Mouse (Mus musculus) heart, embryonic 11.5 days (tissue): ENCODE measurements at regions not wholly inside any gene's neighbourhood (a gene's known extent, or its start where the extent isn't known, plus 50 kb on each side); places are given as distances from the start of the nearest gene placed in this dataset.

Experiments
- ATAC-seq: fragments of 200-750 bp; cut with Nextera tagmentation; replicated peaks from 2 replicates; pipeline ENCODE4 v1.8.0; 2017; ENCODE audit warnings: moderate library complexity; ENCODE audit not compliant: insufficient number of reproducible peaks, low FRiP score, low TSS enrichment
- H3K27ac ChIP-seq: fragments of 300-500 bp; sonication (generic); 2 replicates; pipeline ENCODE4 v1.5.1; 2014; ENCODE audit warnings: mild to moderate bottlenecking, low read depth, low read length
- H3K27me3 ChIP-seq: fragments of 300-500 bp; sonication (generic); 2 replicates; pipeline ENCODE4 v1.6.1; 2014; ENCODE audit warnings: mild to moderate bottlenecking, low read length, mixed read lengths; ENCODE audit not compliant: control insufficient read depth, insufficient read depth
- H3K36me3 ChIP-seq: fragments of 300-500 bp; sonication (generic); 2 replicates; pipeline ENCODE4 v1.6.1; 2014; ENCODE audit warnings: mild to moderate bottlenecking, low read length, moderate library complexity, mixed read lengths; ENCODE audit not compliant: control insufficient read depth, insufficient read depth
- H3K4me1 ChIP-seq: fragments of 300-500 bp; sonication (generic); 2 replicates; pipeline ENCODE4 v1.6.1; 2014; ENCODE audit warnings: low read length; ENCODE audit not compliant: control insufficient read depth, insufficient read depth
- H3K4me2 ChIP-seq: fragments of 300-500 bp; sonication (generic); 2 replicates; pipeline ENCODE4 v1.6.1; 2014; ENCODE audit warnings: mild to moderate bottlenecking, moderate library complexity
- H3K4me3 ChIP-seq: fragments of 300-500 bp; sonication (generic); 2 replicates; pipeline ENCODE4 v1.5.1; 2014; ENCODE audit warnings: low read depth, low read length
- H3K9ac ChIP-seq: fragments of 300-500 bp; sonication (generic); 2 replicates; pipeline ENCODE4 v1.6.1; 2014; ENCODE audit warnings: mild to moderate bottlenecking, low read depth, low read length, moderate library complexity
- H3K9me3 ChIP-seq: fragments of 300-500 bp; sonication (generic); replicated peaks from 2 replicates; pipeline ENCODE4 v1.6.1; 2016; ENCODE audit warnings: low read length; ENCODE audit not compliant: control insufficient read depth
- WGBS: fragments of 180-500 bp; shearing (Covaris S2); extraction: QIAGEN DNeasy Blood & Tissue Kit; methylation state at CpG from one replicate; pipeline ENCODE4 v1.1.7; 2014; ENCODE audit not compliant: insufficient replicate concordance; 5-methylcytosine and 5-hydroxymethylcytosine counted together

DNA sequence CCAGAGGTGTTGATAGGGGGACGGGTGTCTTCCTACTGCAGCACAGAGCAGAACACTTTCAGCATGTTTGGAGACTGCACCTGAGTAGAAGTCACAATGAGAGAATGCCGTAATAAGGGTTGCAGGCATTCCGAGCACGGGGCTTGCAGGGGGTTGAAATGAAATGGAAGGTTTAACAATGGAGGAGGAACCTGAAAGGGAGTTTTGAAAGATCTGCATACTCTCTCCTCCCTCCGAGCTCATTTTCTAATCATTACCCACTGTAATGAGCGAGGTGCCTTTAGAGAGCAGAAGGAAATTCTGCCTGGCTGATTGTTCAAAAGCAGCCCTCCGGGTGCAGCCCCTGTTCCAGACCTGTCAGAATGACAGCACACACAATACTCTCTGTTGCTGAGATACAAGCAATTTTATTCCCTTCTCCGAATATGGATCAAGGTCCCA is 430.8 kb downstream of the Nsun3 start:
- H3K4me3 ChIP-seq, result no peak overlapping the region
- no peak for ATAC-seq
- H3K27me3 ChIP-seq, result no peaks in the 10 kb centered on the region
- H3K9ac ChIP-seq, result no peak overlapping the region
- H3K36me3 ChIP-seq, result no peaks in the 10 kb centered on the region
- WGBS, result 73% methylated on average over 8 of the region's 8 CpGs
- no peaks in the 10 kb centered on the region for H3K9me3 ChIP-seq
- no peaks in the 10 kb centered on the region for H3K4me1 ChIP-seq
- H3K27ac ChIP-seq, result no peak overlapping the region
- no peak overlapping the region for H3K4me2 ChIP-seq

- no peaks in the 10 kb centered on the region for H3K36me3 ChIP-seq
- H3K4me1 ChIP-seq, result no peaks in the 10 kb centered on the region
- ATAC-seq, result no peak
- 69% methylated on average over 5 of the region's 5 CpGs for WGBS
- no peak overlapping the region for H3K27ac ChIP-seq
- no peaks in the 10 kb centered on the region for H3K9me3 ChIP-seq
- no peaks in the 10 kb centered on the region for H3K27me3 ChIP-seq
- no peak overlapping the region for H3K9ac ChIP-seq
- no peak overlapping the region for H3K4me3 ChIP-seq
- H3K4me2 ChIP-seq, result no peak overlapping the region
Observed at GRCm38 (mm10) chr16:62327378-62328036, 459.1 kb downstream of the Nsun3 start.

DNA sequence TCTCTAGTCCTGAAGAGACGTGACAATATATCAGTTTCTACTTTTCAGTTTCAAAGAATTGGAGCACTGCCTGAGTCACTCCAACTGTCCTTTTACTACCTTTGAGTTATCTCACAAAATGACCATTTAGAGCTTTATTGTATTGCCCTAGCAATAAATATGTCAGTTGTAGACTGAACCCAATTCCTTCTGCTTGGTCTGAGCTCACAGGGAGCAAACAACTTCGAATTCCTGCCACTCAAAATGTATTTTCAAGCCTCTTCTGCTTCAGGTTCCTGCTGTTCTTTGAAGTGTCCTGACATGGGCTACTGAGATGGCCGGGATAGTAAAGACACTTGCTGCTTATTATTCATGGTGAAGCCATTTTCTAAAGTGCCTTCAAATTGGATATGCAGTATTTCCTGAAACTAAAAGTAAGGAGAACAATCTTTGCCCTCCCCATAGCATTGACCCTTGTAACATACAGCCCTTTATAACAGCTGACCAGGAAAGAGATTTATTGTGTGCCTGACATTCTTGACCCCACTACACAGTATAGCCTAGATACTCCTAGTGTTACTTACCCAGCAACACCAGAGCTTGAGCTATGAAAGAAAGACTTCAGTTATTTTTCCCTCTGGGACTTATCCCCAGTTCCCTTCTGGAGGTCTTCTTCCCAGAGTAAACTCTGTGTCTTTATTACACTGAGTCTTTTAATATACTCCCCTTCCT is 460.9 kb downstream of the Nsun3 start:
- H3K27me3 ChIP-seq, result no peaks in the 10 kb centered on the region
- H3K4me3 ChIP-seq, result no peak overlapping the region
- ATAC-seq, result no peak
- H3K4me2 ChIP-seq, result no peak overlapping the region
- H3K36me3 ChIP-seq, result no peaks in the 10 kb centered on the region
- H3K4me1 ChIP-seq, result no peaks in the 10 kb centered on the region
- no peak overlapping the region for H3K27ac ChIP-seq
- WGBS, result 62% methylated on average over 3 of the region's 3 CpGs
- H3K9ac ChIP-seq, result no peak overlapping the region
- no peaks in the 10 kb centered on the region for H3K9me3 ChIP-seq

DNA sequence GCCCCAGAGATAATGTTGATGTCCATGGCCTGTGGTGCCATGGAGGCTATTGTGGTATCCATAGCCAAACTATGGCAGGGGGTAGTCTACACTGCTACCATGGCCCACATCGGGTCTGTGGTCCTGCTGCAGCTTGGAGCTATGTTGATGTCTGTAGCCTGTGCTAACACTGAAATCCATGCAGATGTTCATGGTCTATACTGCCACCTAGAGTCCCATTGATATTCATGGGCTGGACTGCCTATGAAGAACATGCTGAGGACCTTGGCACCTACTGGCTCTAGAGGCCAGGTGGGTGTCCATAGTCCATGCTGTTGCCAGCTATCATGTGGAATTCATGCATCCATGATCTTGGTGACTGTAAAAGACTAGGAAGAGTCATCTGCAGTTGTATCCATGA is 463.8 kb downstream of the Nsun3 start:
- no peaks in the 10 kb centered on the region for H3K4me1 ChIP-seq
- no peaks in the 10 kb centered on the region for H3K9me3 ChIP-seq
- H3K36me3 ChIP-seq, result no peaks in the 10 kb centered on the region
- no peak overlapping the region for H3K9ac ChIP-seq
- H3K4me2 ChIP-seq, result no peak overlapping the region
- ATAC-seq, result 0 out of 2 replicates have a peak, but pooled peaks have one; percentile 18
- H3K4me3 ChIP-seq, result no peak overlapping the region
- H3K27me3 ChIP-seq, result no peaks in the 10 kb centered on the region
- 73% methylated on average over 1 of the region's 1 CpGs for WGBS
- H3K27ac ChIP-seq, result no peak overlapping the region

GRCm38 (mm10) chr16:62288948-62289347 is 497.7 kb downstream of the Nsun3 start:
- Histone ChIP-seq H3K27me3 (no peaks in the 10 kb centered on the region), H3K36me3 (no peaks in the 10 kb centered on the region), H3K4me2 (no peak overlapping the region), H3K4me3 (no peak overlapping the region), H3K9me3 (no peaks in the 10 kb centered on the region), H3K27ac (no peak overlapping the region), H3K4me1 (no peaks in the 10 kb centered on the region), H3K9ac (no peak overlapping the region)
- ATAC-seq, result no peak
- 61% methylated on average over 3 of the region's 3 CpGs for WGBS
